Mouse (Mus musculus) left cerebral cortex, adult 18-20 months (tissue): ENCODE measurements at regions not wholly inside any gene's neighbourhood (a gene's known extent, or its start where the extent isn't known, plus 50 kb on each side); places are given as distances from the start of the nearest gene placed in this dataset.
"Not testable (repeated sequence)": the region's sequence is repeated elsewhere in the genome, so short reads cannot be mapped to it uniquely, and the experiment has no call there.

Experiments
- DNase-seq, 2 experiments: peaks; one replicate each; pipeline ENCODE4 v3.0.0; 2021 to 2022; ENCODE audit warnings: low spot score in 2 of 2, mixed read lengths in 1 of 2

- no peak for DNase-seq
Measured at GRCm38 (mm10) chr16:15368383-15369163, 51.3 kb downstream of the Gm21897 start.

- no peak for DNase-seq
Measured at GRCm38 (mm10) chr16:15372844-15373243, 55.6 kb downstream of the Gm21897 start.

- DNase-seq = no peak
Measured at GRCm38 (mm10) chr16:15373961-15374360, 56.7 kb downstream of the Gm21897 start.

- DNase-seq = no peak
Measured at GRCm38 (mm10) chr16:15385557-15386240, 68.4 kb downstream of the Gm21897 start.

- DNase-seq = peak; percentile 60 to 80
Measured at GRCm38 (mm10) chr16:15386241-15386574, 69.0 kb downstream of the Gm21897 start.

DNA sequence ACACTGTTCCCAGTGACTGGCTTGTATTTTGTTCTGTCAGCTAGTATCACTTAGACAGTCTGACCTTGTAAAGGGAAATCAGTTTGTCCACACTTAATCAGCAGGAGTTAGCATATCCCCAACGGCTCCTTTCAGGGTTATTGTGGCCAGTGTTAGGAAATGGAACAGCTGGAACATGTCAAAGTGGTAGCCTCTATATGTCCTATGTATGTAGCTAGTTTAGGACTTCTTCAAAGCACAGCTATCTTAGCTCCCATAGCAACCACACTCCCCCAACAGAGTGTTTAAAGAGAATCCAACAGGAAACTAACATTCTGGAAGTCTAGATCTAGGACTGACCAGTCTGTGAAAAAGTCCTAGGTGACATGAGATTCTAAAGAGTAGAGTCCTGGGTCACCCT is 72.6 kb downstream of the Gm21897 start:
- no peak for DNase-seq

- no peak for DNase-seq
Measured at GRCm38 (mm10) chr16:15430352-15430751, 113.1 kb downstream of the Gm21897 start.

- no peak for DNase-seq
Measured at GRCm38 (mm10) chr16:15432681-15433080, 115.4 kb downstream of the Gm21897 start.

- not testable (repeated sequence) for DNase-seq
Measured at GRCm38 (mm10) chr16:15462856-15463255, 145.6 kb downstream of the Gm21897 start.

DNA sequence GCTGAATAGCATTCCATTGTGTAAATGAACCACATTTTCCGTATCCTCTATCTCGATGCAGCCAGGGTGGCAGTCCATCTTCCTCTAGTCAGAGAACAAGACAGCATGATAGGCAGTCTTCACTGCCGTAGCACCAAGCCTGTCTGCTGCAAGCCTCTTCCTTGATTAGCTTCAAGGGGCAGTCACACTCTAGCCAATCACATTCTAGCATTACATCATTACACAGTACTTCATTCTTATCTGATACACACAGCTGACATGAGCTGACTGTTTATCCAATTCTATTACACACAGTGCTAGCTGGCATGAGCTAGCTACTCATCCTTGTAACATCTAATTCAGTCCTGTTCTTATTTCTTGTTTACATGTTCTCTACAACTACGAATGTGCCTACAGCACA is 156.6 kb downstream of the Gm21897 start:
- no peak for DNase-seq

DNA sequence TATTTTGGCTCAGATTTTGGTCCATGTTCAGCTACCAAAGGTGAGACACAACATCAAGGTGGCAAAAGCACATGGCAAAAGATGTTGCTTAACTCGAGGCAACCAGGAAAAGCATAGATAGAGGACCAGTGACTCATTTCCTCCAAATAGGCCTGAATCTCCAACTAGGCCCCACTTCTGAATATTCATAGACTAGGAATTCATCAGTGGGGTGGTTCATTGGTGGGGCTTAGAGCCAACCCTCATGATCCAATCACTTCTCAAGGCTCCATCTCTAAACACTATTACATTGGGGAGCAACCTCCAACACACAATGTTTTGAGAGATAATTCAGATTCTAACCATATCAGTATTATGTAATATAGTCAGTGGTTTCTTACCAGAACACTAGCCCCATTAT is 161.6 kb downstream of the Gm21897 start:
- no peak for DNase-seq

GRCm38 (mm10) chr16:15491328-15491999 is 174.2 kb downstream of the Gm21897 start:
- DNase-seq = no peak

DNA sequence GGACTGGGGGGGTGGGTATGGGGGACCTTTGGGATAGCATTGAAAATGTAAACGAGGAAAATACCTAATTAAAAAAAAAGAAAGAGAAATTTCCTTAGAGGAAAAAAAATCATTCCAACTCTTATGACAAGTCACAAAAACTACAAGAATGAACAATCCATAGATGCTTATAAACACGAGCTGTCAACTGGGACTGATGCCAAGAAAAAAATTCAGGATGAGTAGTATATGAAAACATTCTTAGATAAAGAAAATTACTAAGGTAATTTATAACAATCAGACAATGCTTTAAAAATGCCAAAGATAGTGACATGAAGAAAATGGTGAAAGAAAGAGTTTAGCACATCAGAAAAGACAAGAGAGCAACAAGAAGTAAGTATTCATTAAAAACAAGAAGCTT is 176.0 kb downstream of the Gm21897 start:
- DNase-seq = no peak
